Mouse (Mus musculus) kidney, adult 8-10 months (tissue): Measurements from ENCODE around the gene Gm10377.
"Not testable (repeated sequence)": the region's sequence is repeated elsewhere in the genome, so short reads cannot be mapped to it uniquely, and the experiment has no call there.

Source experiments
- DNase-seq, 2 experiments: peaks; one replicate each; pipeline ENCODE4 v3.0.0; 2022

Gm10377 gene

GRCm38 (mm10) chr14:42797887-42798286 is at the start of gene Gm10377:
Gene Gm10377, minus strand, starts transcription at chr14:42797987.
- not testable (repeated sequence) for DNase-seq

- DNase-seq: not testable (repeated sequence)
Measured at GRCm38 (mm10) chr14:42768721-42769120, 29.1 kb downstream of the Gm10377 start, which contains the start of gene Gm3015. Gene Gm3015, minus strand, starts transcription at chr14:42768821.
